In genomic region chr6:143923146-143923545, GRCm38 (mm10) we compare ENCODE assay signal across 27 mouse cellular contexts.
DNase-seq lines count a peak whose midpoint lies in the region; ATAC-seq and TF ChIP-seq lines count a peak whose summit lies in the region.
"Had no signal": no experiment of that assay in that cellular context is flagged by ENCODE, and none has a peak within 500 bp of the region (broad histone marks: within the 10 kb centered on the region; RNA-seq: fewer than 3 reads in every experiment).

No protein-coding gene starts in this region.

- no peaks in the 10 kb centered on the region for H3K4me1 ChIP-seq in kidney, adult 2 months (ENCODE audit: control insufficient read depth, insufficient read depth, low read length)
- H3K4me1 ChIP-seq in kidney, embryonic 14.5 days (ENCODE audit: control insufficient read depth, insufficient read depth, low read length): no peaks in the 10 kb centered on the region
- H3K4me1 ChIP-seq: heart, embryonic 12.5 days; heart, embryonic 15.5 days had no signal

- no peak overlapping the region for H3K9ac ChIP-seq in kidney, embryonic 14.5 days (ENCODE audit: low read depth, low read length)
- H3K9ac ChIP-seq: forebrain, embryonic 13.5 days; heart, embryonic 12.5 days; heart, embryonic 15.5 days; hindbrain, embryonic 13.5 days had no signal

- WGBS in kidney, adult 2 months: 37% methylated on average over 6 of the region's 6 CpGs
- 27% methylated on average over 6 of the region's 6 CpGs for WGBS in kidney, embryonic 14.5 days

- no peaks in the 10 kb centered on the region for H3K36me3 ChIP-seq in kidney, adult 2 months (ENCODE audit: control insufficient read depth, insufficient read depth, low read length)
- H3K36me3 ChIP-seq in kidney, embryonic 14.5 days (ENCODE audit: control insufficient read depth, insufficient read depth, low read length): no peaks in the 10 kb centered on the region
- H3K36me3 ChIP-seq: heart, embryonic 12.5 days; heart, embryonic 15.5 days; hindbrain, embryonic 10.5 days; hindbrain, embryonic 13.5 days had no signal

- H3K4me3 ChIP-seq in kidney, adult 2 months (ENCODE audit: insufficient read depth, low read depth, low read length): no peak overlapping the region
- no peak overlapping the region for H3K4me3 ChIP-seq in kidney, embryonic 14.5 days (ENCODE audit: low read length)
- H3K4me3 ChIP-seq: forebrain, embryonic 10.5 days; forebrain, embryonic 13.5 days; heart, embryonic 12.5 days; heart, embryonic 15.5 days; hindbrain, embryonic 10.5 days; hindbrain, embryonic 13.5 days had no signal

- peak; percentile 18 for DNase-seq in embryo, embryonic 10 days (ENCODE audit: low spot score)
- no peak for DNase-seq in embryo, embryonic 11 days
- DNase-seq in kidney, adult 2 months: peak; percentile 4
- peak; percentile 10 to 31 for DNase-seq in kidney, postnatal 4 days
- DNase-seq in kidney, postnatal 25 days: no peak
- DNase-seq in ovary, postnatal 36 days (ENCODE audit: low spot score): no peak
- DNase-seq in layer of hippocampus, adult 9-10 months (ENCODE audit: low spot score): no peak
- DNase-seq: adrenal gland, adult 8-10 months; adrenal gland, postnatal 25 days; cerebellum, adult 11-12 months; cerebellum, adult 8-10 months; cerebellum, postnatal 10 days; cerebellum, postnatal 36 days; gastrocnemius, postnatal 10 days; gastrocnemius, postnatal 36 days; heart, postnatal 10 days; heart, postnatal 36 days had no signal

- no peak overlapping the region for H3K27ac ChIP-seq in kidney, adult 2 months (ENCODE audit: insufficient read depth, low read depth, low read length)
- H3K27ac ChIP-seq in kidney, embryonic 14.5 days (ENCODE audit: low read depth, low read length): no peak overlapping the region
- H3K27ac ChIP-seq: forebrain, embryonic 10.5 days; forebrain, embryonic 13.5 days; heart, embryonic 15.5 days; hindbrain, embryonic 10.5 days; hindbrain, embryonic 13.5 days had no signal

- ATAC-seq in kidney, embryonic 14.5 days (ENCODE audit: low FRiP score, low TSS enrichment): no peak; the same call in 1 of the 2 replicates
- ATAC-seq: activated CD4-positive, CD25-positive, alpha-beta regulatory T cell, adult 4 months; forebrain, embryonic 13.5 days; forebrain, embryonic 16.5 days; hindbrain, embryonic 16.5 days had no signal

- H3K4me2 ChIP-seq in kidney, embryonic 14.5 days (replicated peaks; ENCODE audit: low read depth, low read length): no peak overlapping the region
- H3K4me2 ChIP-seq: forebrain, embryonic 13.5 days; heart, embryonic 12.5 days; heart, embryonic 15.5 days; hindbrain, embryonic 13.5 days had no signal

- no peak for TF ChIP-seq CTCF in kidney, adult 2 months (conservative IDR thresholded peaks at IDR 0.05; ENCODE audit: insufficient read depth, insufficient read length, low read depth, low read length)

- no peaks in the 10 kb centered on the region for H3K9me3 ChIP-seq in kidney, embryonic 14.5 days (ENCODE audit: control insufficient read depth, low read length)
- H3K9me3 ChIP-seq: forebrain, embryonic 10.5 days; forebrain, embryonic 13.5 days; heart, embryonic 15.5 days; hindbrain, embryonic 10.5 days; hindbrain, embryonic 13.5 days had no signal

- no peaks in the 10 kb centered on the region for H3K27me3 ChIP-seq in kidney, adult 2 months (replicated peaks; ENCODE audit: control insufficient read depth, insufficient read depth, low read length)
- no peaks in the 10 kb centered on the region for H3K27me3 ChIP-seq in kidney, embryonic 14.5 days (ENCODE audit: control insufficient read depth, insufficient read depth, low read length)
- H3K27me3 ChIP-seq: forebrain, embryonic 13.5 days; heart, embryonic 12.5 days; heart, embryonic 15.5 days; hindbrain, embryonic 13.5 days had no signal

- no peak for TF ChIP-seq POLR2A in kidney, adult 2 months (IDR thresholded peaks at IDR 0.05; ENCODE audit: low read depth, low read length)

Comparison
In these comparisons a context has a peak if more than half of its experiments do, and no peak if none do; other contexts are left out.
1. DNase-seq: peak in embryo, embryonic 10 days (single experiment), kidney, adult 2 months (single experiment) and kidney, postnatal 4 days (2 of 2); none in embryo, embryonic 11 days (single experiment), kidney, postnatal 25 days (0 of 2), ovary, postnatal 36 days (single experiment) and layer of hippocampus, adult 9-10 months (single experiment).